Mouse (Mus musculus): ENCODE data around the gene Fam228a.

DNA sequence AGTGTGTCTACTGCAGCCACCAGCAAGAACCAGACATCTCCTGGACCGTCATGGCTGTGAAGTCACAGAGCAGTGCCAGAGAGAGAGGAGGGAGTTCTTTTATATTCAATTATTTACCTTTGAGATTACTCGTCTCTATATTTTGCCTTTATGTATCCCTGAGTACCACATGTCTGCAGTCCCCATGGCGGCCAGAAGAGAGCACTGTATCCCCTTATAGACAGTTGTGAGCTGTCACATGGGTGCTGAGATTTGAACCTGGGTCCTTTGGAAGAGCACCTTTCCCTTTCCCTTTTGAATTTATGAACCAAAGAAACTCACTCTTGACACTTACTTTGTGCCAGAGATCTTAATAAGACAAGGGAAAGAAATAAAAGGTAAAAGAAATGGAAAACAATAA lies 9.1 kb downstream of the Fam228a start:
- no peak for TF ChIP-seq CTCF (IDR thresholded peaks at IDR 0.05; ENCODE audit: extremely low read depth, insufficient read length, insufficient replicate concordance, low read depth, low read length)
- TF ChIP-seq POLR2A (IDR thresholded peaks at IDR 0.05; ENCODE audit: low read depth, low read length) = no peak

Data from small intestine, adult 2 months (tissue).